Mouse (Mus musculus) brain, embryonic 14.5 days (tissue): ENCODE measurements around the gene Ccnt2. TPM values are rescaled to one million over a fixed set of nuclear protein-coding genes. Genes with fewer than 3 reads are reported as not detected.

Source experiments
- DNase-seq: peaks from one replicate; pipeline ENCODE4 v3.0.0-alpha.2; 2011; ENCODE audit warnings: low read depth
- CTCF ChIP-seq: fragments of 200-500 bp; IDR thresholded peaks from 2 replicates; pipeline ENCODE4 v1.5.1; 2012; ENCODE audit warnings: inconsistent platforms, mild to moderate bottlenecking, moderate library complexity, borderline replicate concordance; ENCODE audit not compliant: insufficient read depth, insufficient read length; ENCODE audit errors: extremely low read depth
- POLR2A ChIP-seq: fragments of 200-500 bp; IDR thresholded peaks from 2 replicates; pipeline ENCODE4 v1.6.1; 2012; ENCODE audit warnings: mild to moderate bottlenecking, inconsistent platforms, borderline replicate concordance; ENCODE audit not compliant: poor library complexity, insufficient read depth, insufficient read length, severe bottlenecking; ENCODE audit errors: extremely low read depth
- polyA plus RNA-seq: library from polyadenylated mRNA; depleted of rRNA; stranded (reverse); fragments of >200 nt; gene quantifications from 2 replicates; pipeline ENCODE4 v1.2.3, GENCODE M21; 2012

Ccnt2 gene
- polyA plus RNA-seq, 1 experiment: 68.7 TPM

GRCm38 (mm10) chr1:127796341-127796740, 22.4 kb downstream of the Ccnt2 start:
- TF ChIP-seq POLR2A (no peak), CTCF (no peak)
- no peak for DNase-seq

- DNase-seq: no peak
- TF ChIP-seq POLR2A (no peak), CTCF (no peak)
These were observed 22.8 kb downstream of the Ccnt2 start for GRCm38 (mm10) chr1:127796752-127797151.

DNA sequence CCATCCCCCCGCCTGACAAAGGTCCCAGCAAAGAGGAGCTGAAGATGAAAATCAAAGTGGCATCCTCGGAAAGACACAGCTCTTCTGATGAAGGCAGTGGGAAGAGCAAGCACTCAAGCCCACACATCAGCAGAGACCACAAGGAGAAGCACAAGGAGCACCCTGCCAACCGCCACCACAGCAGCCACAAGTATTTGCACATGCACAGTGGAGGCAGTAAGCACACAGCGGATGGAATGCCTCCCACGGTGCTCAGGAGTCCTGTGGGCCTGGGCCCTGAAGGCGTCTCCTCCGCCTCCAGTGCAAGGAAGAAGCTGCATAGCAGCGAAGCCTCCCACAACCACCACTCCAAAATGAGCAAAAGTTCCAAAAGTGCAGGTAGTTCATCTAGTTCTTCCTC, 29.0 kb downstream of the Ccnt2 start:
- TF ChIP-seq CTCF: no peak
- no peak for TF ChIP-seq POLR2A
- DNase-seq: no peak

- DNase-seq: no peak
- TF ChIP-seq POLR2A: no peak
- TF ChIP-seq CTCF: no peak
These were observed 34.7 kb downstream of the Ccnt2 start for GRCm38 (mm10) chr1:127808671-127809070.

DNA sequence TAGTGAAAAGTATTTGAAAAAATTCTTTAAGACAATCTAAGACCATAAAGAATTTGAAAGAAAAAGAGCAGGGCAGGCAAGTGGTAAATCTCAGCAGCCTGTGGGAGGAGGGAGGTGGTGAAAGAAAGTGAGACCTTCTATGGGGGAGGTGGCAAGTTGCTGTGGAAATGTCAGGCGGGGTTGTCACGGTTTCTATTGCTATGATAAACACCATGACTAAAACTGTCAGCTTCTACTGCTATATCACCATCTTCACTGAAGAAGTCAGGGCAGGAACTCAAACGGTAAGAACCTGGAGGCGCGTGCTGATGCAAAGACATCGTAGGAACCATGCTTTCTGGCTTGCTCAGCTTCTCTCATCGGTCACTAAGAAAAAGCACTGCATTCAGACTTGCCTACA, 39.0 kb downstream of the Ccnt2 start:
- no peak for DNase-seq
- TF ChIP-seq CTCF: no peak
- TF ChIP-seq POLR2A: no peak

DNA sequence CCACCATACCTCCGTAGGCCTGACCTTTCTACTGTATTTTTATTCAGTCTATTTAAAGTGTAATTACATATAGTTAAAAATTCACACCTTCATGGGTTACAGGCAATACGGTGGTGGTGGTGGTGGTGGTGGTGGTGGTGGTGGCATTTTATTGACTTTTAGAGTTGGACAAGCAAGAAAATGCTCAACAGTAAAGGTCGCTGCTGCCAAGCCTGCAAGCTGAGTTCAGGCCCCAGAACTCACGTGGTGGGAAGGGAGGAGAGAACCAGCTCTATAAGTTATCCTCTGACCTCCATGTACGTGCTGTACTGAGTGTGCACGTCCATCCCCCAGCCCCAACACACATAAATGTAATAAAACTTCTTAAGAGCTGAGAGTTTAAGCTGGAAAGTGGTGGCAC, 42.4 kb downstream of the Ccnt2 start:
- DNase-seq: no peak
- no peak for TF ChIP-seq POLR2A
- no peak for TF ChIP-seq CTCF

GRCm38 (mm10) chr1:127827325-127827724, 53.4 kb downstream of the Ccnt2 start:
- TF ChIP-seq CTCF: no peak
- TF ChIP-seq POLR2A: no peak
- DNase-seq: peak; percentile 80

DNA sequence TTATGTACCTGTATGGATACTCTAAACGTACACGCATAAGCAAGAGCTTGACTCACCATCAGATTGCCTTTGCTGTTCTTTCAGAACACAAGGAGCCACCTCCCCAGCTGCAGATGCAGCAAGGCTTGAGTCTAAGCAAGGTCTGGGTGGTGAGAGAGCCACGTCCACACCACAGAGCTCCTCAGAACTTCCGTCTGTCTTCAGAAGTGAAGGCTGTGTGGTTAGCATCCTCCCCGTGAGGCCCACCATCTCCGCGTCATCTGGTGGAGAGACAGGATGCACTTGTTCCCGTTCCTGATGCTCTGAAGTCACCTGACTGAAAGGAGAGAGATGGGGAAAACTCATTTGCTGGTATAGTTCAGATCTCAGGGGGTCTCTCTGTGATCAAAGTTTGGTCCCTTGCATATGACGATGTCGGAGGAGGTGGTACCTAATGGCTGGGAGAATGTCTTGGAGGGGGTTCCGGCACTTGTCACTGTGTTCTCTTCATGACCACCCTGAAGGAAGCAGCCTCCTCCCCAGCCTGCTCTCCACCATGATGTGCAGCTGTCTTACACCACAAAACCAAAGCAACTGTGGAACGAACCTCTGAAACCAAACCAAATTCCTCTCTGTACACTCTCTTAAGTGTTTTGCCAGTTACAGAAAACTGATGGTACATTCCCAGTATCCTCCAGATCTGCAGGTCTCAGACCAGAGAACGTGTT, 56.4 kb downstream of the Ccnt2 start:
- DNase-seq: no peak
- TF ChIP-seq CTCF (no peak), POLR2A (no peak)

- no peak for DNase-seq
- TF ChIP-seq POLR2A (no peak), CTCF (no peak)
These were observed 59.8 kb downstream of the Ccnt2 start for GRCm38 (mm10) chr1:127833714-127834113.

GRCm38 (mm10) chr1:127834202-127834601, 60.2 kb downstream of the Ccnt2 start:
- TF ChIP-seq POLR2A (no peak), CTCF (no peak)
- no peak for DNase-seq

DNA sequence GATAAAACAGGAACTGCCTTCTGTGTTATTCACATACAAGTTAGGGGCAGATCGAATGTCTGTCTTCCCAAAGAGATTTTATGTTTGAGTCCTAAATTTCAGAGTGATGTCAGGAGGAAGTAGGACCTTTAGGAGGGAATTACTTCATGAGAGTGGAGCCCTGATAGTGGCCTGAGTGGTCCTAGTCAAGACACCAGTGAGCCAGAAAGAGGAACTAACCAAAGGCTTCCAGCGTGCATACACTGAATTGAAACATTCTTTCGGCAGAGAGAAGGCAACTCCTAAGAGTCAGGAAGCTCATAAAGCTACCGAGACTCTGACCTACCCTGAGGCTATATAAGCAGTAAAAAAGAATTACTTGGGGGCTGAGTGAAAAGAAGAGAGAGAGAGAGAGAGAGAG, 62.7 kb downstream of the Ccnt2 start:
- no peak for DNase-seq
- TF ChIP-seq POLR2A (no peak), CTCF (no peak)

DNA sequence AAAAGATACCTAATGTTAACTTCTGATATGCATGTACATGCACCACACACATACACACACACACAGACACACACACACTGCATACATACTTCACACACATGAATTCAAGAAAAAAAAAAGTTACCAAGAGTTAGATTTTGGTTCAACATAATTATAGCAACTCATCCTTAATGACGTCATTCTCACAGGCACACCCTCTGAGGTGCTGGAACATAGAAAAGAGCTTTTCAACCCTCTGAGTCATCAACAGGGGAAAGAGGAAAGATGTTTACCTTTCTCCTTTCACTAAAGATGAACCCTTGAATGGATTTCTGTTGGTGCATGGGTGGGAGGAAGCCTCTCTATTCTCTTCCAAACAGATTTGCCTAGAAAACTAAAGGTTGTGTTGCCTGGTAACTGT, 64.6 kb downstream of the Ccnt2 start:
- TF ChIP-seq CTCF (no peak), POLR2A (no peak)
- no peak for DNase-seq
